Mouse (Mus musculus) lung, adult 2 months (tissue): ENCODE measurements around the gene Epb41l4b.

Source experiments
- CTCF ChIP-seq: fragments of 200-500 bp; IDR thresholded peaks from 2 replicates; pipeline ENCODE4 v1.5.1; 2011; ENCODE audit warnings: mild to moderate bottlenecking, low read length, control low read depth; ENCODE audit not compliant: insufficient read depth
- POLR2A ChIP-seq: fragments of 200-500 bp; IDR thresholded peaks from 2 replicates; pipeline ENCODE4 v1.6.1; 2011; ENCODE audit warnings: low read depth, mild to moderate bottlenecking, control low read depth, low read length, borderline replicate concordance; ENCODE audit errors: extremely low read depth

DNA sequence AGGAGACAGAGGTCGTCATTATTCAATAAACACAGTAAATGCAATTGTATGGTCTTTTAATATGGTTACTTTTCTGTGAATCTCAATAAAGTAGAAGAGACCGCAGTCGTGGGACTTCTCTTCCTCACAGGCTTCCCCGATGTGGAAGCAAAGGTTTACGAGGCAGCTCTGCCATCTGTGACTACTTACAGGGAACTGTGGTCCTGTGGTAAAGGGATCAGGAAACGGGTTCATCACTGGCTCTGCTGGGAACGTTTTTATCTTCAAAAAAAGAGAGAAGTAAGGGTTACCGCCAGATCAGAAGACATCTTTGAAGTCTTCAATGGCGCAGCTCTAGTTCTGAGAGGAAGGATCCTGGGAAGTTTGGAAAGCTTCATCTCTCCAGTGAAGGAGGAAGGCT, 135.5 kb downstream of the Epb41l4b start:
- TF ChIP-seq CTCF: no peak
- no peak for TF ChIP-seq POLR2A
